Mouse (Mus musculus) kidney, embryonic 14.5 days (tissue): Measurements from ENCODE around the gene Elobl. TPM values are rescaled to one million over a fixed set of nuclear protein-coding genes. Genes with fewer than 3 reads are reported as not detected.

Source experiments
- ATAC-seq: fragments of 200-750 bp; cut with Nextera tagmentation; 2 replicates; pipeline ENCODE4 v1.8.0; 2017; ENCODE audit warnings: moderate number of reproducible peaks, mild to moderate bottlenecking, moderate TSS enrichment, moderate library complexity; ENCODE audit not compliant: low FRiP score, low TSS enrichment
- H3K27ac ChIP-seq: fragments of 300-500 bp; sonication (generic); 2 replicates; pipeline ENCODE4 v1.5.1; 2014; ENCODE audit warnings: low read depth, mild to moderate bottlenecking, low read length, moderate library complexity, mixed read lengths
- H3K27me3 ChIP-seq: fragments of 300-500 bp; sonication (generic); 2 replicates; pipeline ENCODE4 v1.6.1; 2014; ENCODE audit warnings: mild to moderate bottlenecking, low read length; ENCODE audit not compliant: control insufficient read depth, insufficient read depth
- H3K36me3 ChIP-seq: fragments of 300-500 bp; sonication (generic); 2 replicates; pipeline ENCODE4 v1.6.1; 2014; ENCODE audit warnings: low read length, mixed read lengths; ENCODE audit not compliant: control insufficient read depth, insufficient read depth
- H3K4me1 ChIP-seq: fragments of 300-500 bp; sonication (generic); 2 replicates; pipeline ENCODE4 v1.6.1; 2014; ENCODE audit warnings: low read length, mixed read lengths; ENCODE audit not compliant: control insufficient read depth, insufficient read depth
- H3K4me2 ChIP-seq: fragments of 300-500 bp; sonication (generic); replicated peaks from 2 replicates; pipeline ENCODE4 v1.6.1; 2014; ENCODE audit warnings: low read depth, mild to moderate bottlenecking, low read length
- H3K4me3 ChIP-seq: fragments of 300-500 bp; sonication (generic); 2 replicates; pipeline ENCODE4 v1.5.1; 2014; ENCODE audit warnings: mild to moderate bottlenecking, low read length
- H3K9ac ChIP-seq: fragments of 300-500 bp; sonication (generic); 2 replicates; pipeline ENCODE4 v1.6.1; 2014; ENCODE audit warnings: low read depth, mild to moderate bottlenecking, low read length, moderate library complexity
- H3K9me3 ChIP-seq: fragments of 300-500 bp; sonication (generic); 2 replicates; pipeline ENCODE4 v1.6.1; 2016; ENCODE audit warnings: low read length; ENCODE audit not compliant: control insufficient read depth
- WGBS: fragments of 180-500 bp; shearing (Covaris S2); extraction: QIAGEN DNeasy Blood & Tissue Kit; methylation state at CpG from one replicate; pipeline ENCODE4 v1.1.7; 2014; 5-methylcytosine and 5-hydroxymethylcytosine counted together
- polyA plus RNA-seq: library from polyadenylated mRNA; unstranded; fragments of >200 nt; fragmentation: Nextera tagmentation; extraction: Ambion mirVana; gene quantifications from 2 replicates; pipeline ENCODE4 v1.2.1, GENCODE M21; 2014

Elobl gene
- not detected in 2 replicates for polyA plus RNA-seq

DNA sequence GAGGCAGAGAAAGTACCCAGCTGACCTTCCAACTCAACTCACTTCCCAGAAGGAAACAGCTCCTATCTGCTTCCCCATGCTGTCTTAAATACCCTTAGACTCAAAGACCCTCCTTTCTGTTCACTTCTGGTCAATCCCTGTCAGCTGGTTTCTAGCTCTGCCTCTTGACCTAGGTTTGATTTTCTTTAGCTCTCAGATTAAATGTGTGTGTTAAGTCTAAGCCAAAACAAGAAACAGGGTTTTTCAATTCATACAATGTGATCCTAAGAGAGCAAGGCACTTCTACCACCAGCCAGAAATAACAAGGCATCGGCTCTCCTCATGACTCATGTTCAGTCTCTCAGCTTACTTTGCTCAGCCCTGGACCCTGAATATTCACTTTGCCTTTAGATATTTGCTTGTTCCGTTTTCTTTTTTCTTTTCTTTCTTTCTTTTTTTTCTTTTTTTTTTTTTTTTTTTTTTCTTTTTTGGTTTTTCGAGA is at the start of gene Elobl:
Elobl (minus strand) TSS at position 51 of the 481 bp plus-strand sequence.
- Histone ChIP-seq H3K27ac (no peak within 1 kb of the TSS), H3K4me3 (no peak within 1 kb of the TSS), H3K4me1 (no peaks in the 10 kb centered on the region), H3K9ac (no peak within 1 kb of the TSS), H3K4me2 (no peak within 1 kb of the TSS), H3K9me3 (no peaks in the 10 kb centered on the region), H3K36me3 (no peaks in the 10 kb centered on the region), H3K27me3 (no peaks in the 10 kb centered on the region)
- no peak for ATAC-seq
- 92% methylated on average over 2 of the region's 3 CpGs for WGBS

DNA sequence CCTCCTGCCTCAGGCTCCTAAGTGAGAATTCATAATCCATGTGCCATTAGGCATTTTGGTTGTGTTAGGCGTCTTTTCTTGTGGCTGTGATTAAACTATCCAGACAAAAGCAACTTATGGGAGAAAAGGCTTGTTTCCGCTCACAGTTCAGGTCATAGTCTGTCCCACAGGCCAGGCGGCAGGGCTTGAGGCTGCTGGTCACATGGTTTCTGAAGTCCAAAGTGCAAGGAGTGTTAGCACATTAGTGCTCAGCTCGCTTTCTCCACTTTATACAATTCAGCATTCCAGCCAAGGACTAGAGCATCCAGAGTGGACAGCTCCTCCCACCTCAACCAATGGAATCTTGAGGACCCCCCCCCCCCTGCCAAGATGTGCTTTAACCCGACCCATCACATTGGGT is 45.5 kb upstream of the Elobl start:
- 95% methylated on average over 5 of the region's 5 CpGs for WGBS

DNA sequence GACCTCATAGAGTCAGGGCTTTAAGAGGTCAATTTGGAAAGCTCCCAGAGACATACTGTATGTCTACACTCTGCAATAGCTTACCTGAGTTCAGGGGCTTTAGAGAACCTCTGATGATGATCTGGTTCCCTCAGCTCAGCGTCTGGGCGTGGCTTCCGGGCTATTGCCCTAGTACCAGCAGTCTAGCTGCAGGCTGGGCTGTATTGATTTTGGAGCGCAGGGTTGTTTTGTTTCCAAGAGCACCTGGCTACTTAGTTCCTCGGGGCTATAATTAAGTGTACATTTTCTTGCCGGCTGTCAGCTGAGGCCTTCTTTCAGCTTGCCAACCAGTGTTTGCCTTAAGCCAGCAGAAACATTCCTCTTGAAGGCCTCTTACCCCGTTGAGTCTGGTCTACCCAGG is 42.8 kb upstream of the Elobl start:
- Histone ChIP-seq H3K27me3 (no peaks in the 10 kb centered on the region), H3K4me3 (no peak overlapping the region), H3K4me1 (no peaks in the 10 kb centered on the region), H3K4me2 (no peak overlapping the region), H3K9me3 (no peaks in the 10 kb centered on the region), H3K9ac (no peak overlapping the region), H3K36me3 (peaks cover 10% of the 10 kb centered on the region), H3K27ac (no peak overlapping the region)
- no peak for ATAC-seq
- 77% methylated on average over 7 of the region's 7 CpGs for WGBS

More for the DNA sequence above, 45.5 kb upstream of the Elobl start:
- ATAC-seq: no peak
- Histone ChIP-seq H3K4me3 (no peak overlapping the region), H3K9ac (no peak overlapping the region), H3K4me1 (no peaks in the 10 kb centered on the region), H3K9me3 (no peaks in the 10 kb centered on the region), H3K27me3 (no peaks in the 10 kb centered on the region), H3K27ac (no peak overlapping the region), H3K4me2 (no peak overlapping the region), H3K36me3 (peaks cover 13% of the 10 kb centered on the region)

DNA sequence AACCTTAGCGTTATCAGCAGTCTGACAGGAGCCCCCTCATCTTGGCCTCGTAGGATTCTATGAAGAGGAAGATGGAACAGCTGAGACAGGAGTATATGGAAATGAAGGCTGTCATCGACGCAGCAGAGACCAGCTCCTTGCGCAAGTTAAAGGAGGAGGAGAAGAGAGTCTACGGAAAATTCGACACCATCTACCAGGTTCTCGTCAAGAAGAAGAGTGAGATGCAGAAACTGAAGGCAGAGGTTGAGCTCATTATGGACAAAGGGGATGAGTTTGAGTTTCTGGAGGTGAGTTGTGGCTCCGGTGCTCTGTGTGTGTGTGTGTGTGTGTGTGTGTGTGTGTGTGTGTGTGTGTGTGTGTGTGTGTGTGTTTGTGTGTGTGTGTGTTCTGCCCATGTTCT is 42.3 kb upstream of the Elobl start:
- H3K4me3 ChIP-seq: no peak overlapping the region
- peaks cover 10% of the 10 kb centered on the region for H3K36me3 ChIP-seq
- H3K4me2 ChIP-seq: no peak overlapping the region
- no peak overlapping the region for H3K27ac ChIP-seq
- no peak for ATAC-seq
- no peaks in the 10 kb centered on the region for H3K4me1 ChIP-seq
- no peaks in the 10 kb centered on the region for H3K9me3 ChIP-seq
- 89% methylated on average over 9 of the region's 9 CpGs for WGBS
- no peaks in the 10 kb centered on the region for H3K27me3 ChIP-seq
- H3K9ac ChIP-seq: no peak overlapping the region

DNA sequence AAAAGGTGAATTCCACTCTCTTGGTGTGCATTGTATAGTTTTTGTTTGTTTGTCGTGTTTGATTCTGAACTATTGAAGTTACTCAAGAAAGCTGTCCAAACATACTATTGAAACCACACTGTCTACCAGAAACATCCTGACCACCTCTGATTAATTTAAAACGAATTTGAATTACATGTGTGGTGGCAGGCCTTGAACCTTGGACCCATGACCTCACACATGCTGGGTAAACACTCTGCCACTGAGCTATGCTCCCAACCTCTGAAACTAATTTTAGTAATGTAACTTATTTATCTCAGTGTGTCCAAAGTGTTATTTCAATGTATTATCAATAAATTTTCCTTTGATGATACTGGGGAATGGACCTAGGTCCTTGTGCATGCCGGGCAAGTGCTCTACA is 40.9 kb upstream of the Elobl start:
- no peaks in the 10 kb centered on the region for H3K27me3 ChIP-seq
- no peak overlapping the region for H3K4me3 ChIP-seq
- no peak overlapping the region for H3K4me2 ChIP-seq
- H3K27ac ChIP-seq: no peak overlapping the region
- H3K9ac ChIP-seq: no peak overlapping the region
- no peak for ATAC-seq
- H3K4me1 ChIP-seq: peaks cover 4% of the 10 kb centered on the region; the same call in 1 of the 2 replicates
- peaks cover 10% of the 10 kb centered on the region for H3K36me3 ChIP-seq
- H3K9me3 ChIP-seq: no peaks in the 10 kb centered on the region
- WGBS: 93% methylated on average over 3 of the region's 3 CpGs

DNA sequence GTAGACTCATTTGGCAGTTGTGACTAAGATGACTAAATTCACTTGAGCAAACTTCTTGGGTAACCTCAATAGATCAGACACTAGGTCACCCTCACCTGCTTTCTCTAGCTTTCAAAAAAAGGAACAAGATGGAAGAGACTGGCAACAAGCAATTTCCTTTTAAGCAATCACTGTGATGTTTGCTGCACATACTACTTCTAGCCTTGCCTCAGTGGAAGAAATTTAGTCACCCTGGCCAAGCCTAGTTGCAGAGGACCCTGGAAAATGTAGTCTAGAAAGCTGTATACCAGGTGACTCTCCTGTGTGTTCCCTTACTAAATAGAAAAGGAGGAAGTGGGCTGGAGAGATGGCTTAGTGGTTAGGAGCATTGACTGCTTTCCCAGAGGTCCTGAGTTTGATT is 39.7 kb upstream of the Elobl start:
- Histone ChIP-seq H3K4me1 (peaks cover 6% of the 10 kb centered on the region; the same call in 1 of the 2 replicates), H3K4me3 (no peak overlapping the region), H3K27ac (no peak overlapping the region), H3K9ac (no peak overlapping the region), H3K9me3 (no peaks in the 10 kb centered on the region), H3K27me3 (no peaks in the 10 kb centered on the region), H3K4me2 (no peak overlapping the region), H3K36me3 (peaks cover 6% of the 10 kb centered on the region)
- no peak for ATAC-seq

DNA sequence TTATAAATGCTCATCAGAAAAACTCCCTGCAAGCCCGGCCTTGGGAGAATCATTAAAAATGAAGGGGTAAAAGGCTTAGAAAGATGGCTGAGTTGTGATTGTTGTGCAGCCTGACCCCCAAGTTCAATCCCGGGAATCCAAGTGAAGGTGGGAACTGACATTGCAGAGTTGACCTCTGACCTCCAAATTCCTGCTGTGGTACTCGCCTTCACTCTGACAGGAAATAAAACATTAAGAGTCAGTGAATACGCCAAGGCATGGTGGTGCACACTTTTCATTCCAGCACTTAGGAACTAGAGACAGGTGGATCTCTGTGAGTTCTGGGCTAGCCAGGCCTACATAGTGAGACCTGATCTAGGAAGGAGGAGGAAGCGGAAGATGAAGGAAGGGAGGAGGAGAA is 38.7 kb upstream of the Elobl start:
- Histone ChIP-seq H3K27me3 (no peaks in the 10 kb centered on the region), H3K27ac (no peak overlapping the region), H3K9ac (no peak overlapping the region), H3K4me1 (peaks cover 6% of the 10 kb centered on the region; the same call in 1 of the 2 replicates), H3K4me2 (no peak overlapping the region), H3K4me3 (no peak overlapping the region), H3K36me3 (peaks cover 6% of the 10 kb centered on the region), H3K9me3 (no peaks in the 10 kb centered on the region)
- 54% methylated on average over 5 of the region's 5 CpGs for WGBS
- no peak for ATAC-seq

DNA sequence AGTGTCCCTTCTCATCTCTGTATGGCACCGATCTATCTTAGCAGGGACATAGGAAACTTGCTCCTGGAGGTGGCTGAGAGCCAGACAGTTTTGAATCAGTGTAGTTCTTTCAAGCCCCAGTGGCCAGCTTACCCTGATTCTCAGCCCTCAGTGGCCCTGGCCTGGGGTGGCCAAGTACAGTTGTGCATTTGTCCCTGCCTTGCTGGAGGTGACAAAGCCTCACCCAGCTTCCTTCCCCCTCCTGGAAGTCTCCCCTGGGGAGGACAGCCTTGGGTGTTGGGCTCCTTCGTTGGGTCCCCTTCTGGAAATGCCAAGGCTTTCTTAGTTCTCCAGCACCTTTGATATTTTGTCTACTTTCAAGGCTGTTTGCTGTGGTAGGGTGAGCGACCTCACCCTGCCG is 37.0 kb upstream of the Elobl start:
- no peak overlapping the region for H3K4me2 ChIP-seq
- no peaks in the 10 kb centered on the region for H3K27me3 ChIP-seq
- no peaks in the 10 kb centered on the region for H3K9me3 ChIP-seq
- no peak overlapping the region for H3K4me3 ChIP-seq
- WGBS: 66% methylated on average over 4 of the region's 4 CpGs
- H3K4me1 ChIP-seq: peaks cover 10% of the 10 kb centered on the region; the same call in 1 of the 2 replicates
- H3K27ac ChIP-seq: no peak overlapping the region
- no peaks in the 10 kb centered on the region for H3K36me3 ChIP-seq
- ATAC-seq: no peak
- no peak overlapping the region for H3K9ac ChIP-seq

DNA sequence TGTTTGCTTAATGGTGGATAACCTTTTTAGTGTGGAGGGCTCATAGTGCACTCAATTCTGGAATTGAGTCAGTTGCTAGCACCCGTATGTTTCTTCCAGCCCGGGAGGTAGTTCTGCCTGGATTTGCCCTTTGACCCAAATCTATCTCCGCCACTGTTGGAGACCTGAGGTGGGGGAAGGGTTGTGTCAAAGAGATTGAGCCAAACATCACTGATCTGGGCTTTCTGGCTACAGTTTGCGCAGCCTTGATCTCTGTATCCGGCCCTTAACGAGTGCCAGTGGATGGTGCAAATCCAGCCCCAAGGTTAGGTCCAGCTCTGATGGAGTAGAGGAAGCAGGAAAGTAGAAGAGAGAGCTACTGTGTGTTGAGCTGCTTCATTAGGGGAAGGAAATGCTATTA is 36.3 kb upstream of the Elobl start:
- H3K9me3 ChIP-seq: no peaks in the 10 kb centered on the region
- peaks cover 10% of the 10 kb centered on the region; the same call in 1 of the 2 replicates for H3K4me1 ChIP-seq
- H3K27me3 ChIP-seq: no peaks in the 10 kb centered on the region
- no peak overlapping the region for H3K27ac ChIP-seq
- no peaks in the 10 kb centered on the region for H3K36me3 ChIP-seq
- no peak for ATAC-seq
- H3K4me2 ChIP-seq: no peak overlapping the region
- no peak overlapping the region for H3K9ac ChIP-seq
- H3K4me3 ChIP-seq: no peak overlapping the region
- WGBS: 55% methylated on average over 6 of the region's 6 CpGs
